Mouse (Mus musculus) kidney, adult 9 months (tissue): ENCODE results near the gene Abhd14b.
"Not testable (repeated sequence)": the region's sequence is repeated elsewhere in the genome, so short reads cannot be mapped to it uniquely, and the experiment has no call there.

ENCODE experiments used
- DNase-seq: peaks from one replicate; pipeline ENCODE4 v3.0.0; 2022

Abhd14b gene

GRCm38 (mm10) chr9:106476924-106477484 is 29.7 kb downstream of the Abhd14b start, which contains the start of gene Parp3:
Gene Parp3, minus strand, starts transcription at chr9:106476949.
- peak; percentile 100 for DNase-seq

GRCm38 (mm10) chr9:106477649-106478048 is 30.4 kb downstream of the Abhd14b start:
- no peak for DNase-seq

- no peak for DNase-seq
These were observed 30.8 kb downstream of the Abhd14b start for GRCm38 (mm10) chr9:106478101-106478500.

GRCm38 (mm10) chr9:106480541-106480940 is 33.3 kb downstream of the Abhd14b start:
- no peak for DNase-seq

GRCm38 (mm10) chr9:106481075-106481474 is 33.8 kb downstream of the Abhd14b start:
- no peak for DNase-seq

- no peak for DNase-seq
These were observed 34.4 kb downstream of the Abhd14b start for GRCm38 (mm10) chr9:106481676-106482075.

- no peak for DNase-seq
These were observed 35.4 kb downstream of the Abhd14b start for GRCm38 (mm10) chr9:106482578-106483115.

GRCm38 (mm10) chr9:106483136-106483535 is 35.9 kb downstream of the Abhd14b start:
- DNase-seq: no peak

GRCm38 (mm10) chr9:106483606-106484005 is 36.3 kb downstream of the Abhd14b start:
- no peak for DNase-seq

- DNase-seq: no peak
These were observed 37.8 kb downstream of the Abhd14b start for GRCm38 (mm10) chr9:106485076-106485475.

- DNase-seq: not testable (repeated sequence)
These were observed 40.3 kb downstream of the Abhd14b start for GRCm38 (mm10) chr9:106487602-106488001.

- no peak for DNase-seq
These were observed 52.4 kb downstream of the Abhd14b start, which contains the start of gene Iqcf1 for GRCm38 (mm10) chr9:106499667-106500066. Gene Iqcf1, plus strand, starts transcription at chr9:106499967.

GRCm38 (mm10) chr9:106501846-106502245 is 54.6 kb downstream of the Abhd14b start:
- no peak for DNase-seq
